Mouse (Mus musculus) CH12.LX (cell line): ENCODE measurements around the gene Perm1. TPM values are rescaled to one million over a fixed set of nuclear protein-coding genes. Genes with fewer than 3 reads are reported as not detected.

Source experiments
- DNase-seq: peaks from one replicate; pipeline ENCODE4 v3.0.0-alpha.2; 2013; ENCODE audit errors: extremely low read depth
- H3K27ac ChIP-seq: 2 replicates; pipeline ENCODE4 v1.5.1; 2012; ENCODE audit warnings: low read depth, mild to moderate bottlenecking, control low read depth, moderate library complexity; ENCODE audit not compliant: insufficient read depth
- H3K27me3 ChIP-seq: replicated peaks from 2 replicates; pipeline ENCODE3; 2012; ENCODE audit warnings: inconsistent platforms
- H3K36me3 ChIP-seq, 2 experiments: replicated peaks in 1 of 2; 2 replicates each; pipeline versions ENCODE3 to v1.6.1; 2012; ENCODE audit warnings: inconsistent platforms in 1 of 2, low read length in 1 of 2, mild to moderate bottlenecking in 1 of 2, mixed read lengths in 1 of 2, moderate library complexity in 1 of 2; ENCODE audit not compliant: control insufficient read depth in 1 of 2, insufficient read depth in 1 of 2
- H3K4me1 ChIP-seq, 2 experiments: 2 replicates each; pipeline ENCODE4 v1.6.1; 2012; ENCODE audit warnings: inconsistent platforms in 1 of 2, moderate library complexity in 1 of 2; ENCODE audit not compliant: insufficient read depth in 2 of 2, control insufficient read depth in 1 of 2
- H3K4me2 ChIP-seq: 2 replicates; pipeline ENCODE4 v1.6.1; 2012; ENCODE audit warnings: low read depth, mild to moderate bottlenecking, control low read depth; ENCODE audit not compliant: poor library complexity, insufficient read depth, severe bottlenecking
- H3K4me3 ChIP-seq, 3 experiments: fragments of 150-350 bp in 1 of 3; sonication (generic) in 1 of 3; replicated peaks in 1 of 3; 2 replicates each; pipeline versions ENCODE3 to v1.5.1; 2011 to 2012; ENCODE audit warnings: low read depth in 2 of 3, low read length in 2 of 3, mild to moderate bottlenecking in 2 of 3, moderate library complexity in 2 of 3, control low read depth in 1 of 3, improper control_type of control experiment in 1 of 3, inconsistent platforms in 1 of 3, mixed read lengths in 1 of 3; ENCODE audit not compliant: poor library complexity in 1 of 3
- H3K79me2 ChIP-seq: replicated peaks from 2 replicates; pipeline ENCODE4 v1.6.1; 2012; ENCODE audit warnings: mild to moderate bottlenecking, moderate library complexity; ENCODE audit not compliant: control insufficient read depth, poor library complexity, insufficient read depth, severe bottlenecking; ENCODE audit errors: extremely low read depth
- H3K9ac ChIP-seq: 2 replicates; pipeline ENCODE4 v1.6.1; 2012; ENCODE audit warnings: low read depth, mild to moderate bottlenecking, control low read depth, moderate library complexity; ENCODE audit not compliant: insufficient read depth
- H3K9me3 ChIP-seq: replicated peaks from 2 replicates; pipeline ENCODE3; 2012; ENCODE audit warnings: low read length, inconsistent platforms, mixed read lengths
- CHD1 ChIP-seq: IDR thresholded peaks from 2 replicates; pipeline ENCODE4 v1.6.1; 2012; ENCODE audit warnings: low read depth, low read length, improper control_type of control experiment, inconsistent platforms
- CHD2 ChIP-seq: IDR thresholded peaks from 2 replicates; pipeline ENCODE4 v1.6.1; 2011; ENCODE audit warnings: low read length, improper control_type of control experiment
- CTCF ChIP-seq, 2 experiments: IDR thresholded peaks in 1 of 2; conservative IDR thresholded peaks in 1 of 2; 2 replicates each; pipeline ENCODE4 v1.5.1; 2011 to 2012; ENCODE audit warnings: low read depth in 2 of 2, low read length in 2 of 2, improper control_type of control experiment in 1 of 2, inconsistent platforms in 1 of 2, mild to moderate bottlenecking in 1 of 2, moderate library complexity in 1 of 2
- ELF1 ChIP-seq: IDR thresholded peaks from 2 replicates; pipeline ENCODE4 v1.6.1; 2014; ENCODE audit warnings: low read depth, mild to moderate bottlenecking, inconsistent platforms, low read length, improper control_type of control experiment
- HCFC1 ChIP-seq: IDR thresholded peaks from 2 replicates; pipeline ENCODE4 v1.6.1; 2012; ENCODE audit warnings: low read depth, mild to moderate bottlenecking, inconsistent platforms, low read length, improper control_type of control experiment
- JUND ChIP-seq: conservative IDR thresholded peaks from 2 replicates; pipeline ENCODE4 v1.6.1; 2011; ENCODE audit warnings: low read depth, low read length, improper control_type of control experiment
- MAFK ChIP-seq: IDR thresholded peaks from 2 replicates; pipeline ENCODE4 v1.6.1; 2011; ENCODE audit warnings: low read length, improper control_type of control experiment; ENCODE audit not compliant: insufficient replicate concordance
- MAX ChIP-seq: IDR thresholded peaks from 2 replicates; pipeline ENCODE4 v1.6.1; 2011; ENCODE audit warnings: low read length, improper control_type of control experiment
- MEF2A ChIP-seq: IDR thresholded peaks from 2 replicates; pipeline ENCODE4 v1.6.1; 2014; ENCODE audit warnings: low read depth, mild to moderate bottlenecking, inconsistent platforms, low read length, improper control_type of control experiment, borderline replicate concordance
- MXI1 ChIP-seq: IDR thresholded peaks from 2 replicates; pipeline ENCODE4 v1.6.1; 2011; ENCODE audit warnings: mild to moderate bottlenecking, low read depth, low read length, improper control_type of control experiment
- MYC ChIP-seq: IDR thresholded peaks from 2 replicates; pipeline ENCODE4 v1.6.1; 2011; ENCODE audit warnings: low read depth, mild to moderate bottlenecking, improper control_type of control experiment, low read length
- NELFE ChIP-seq: IDR thresholded peaks from 2 replicates; pipeline ENCODE4 v1.6.1; 2011; ENCODE audit warnings: low read depth, low read length, improper control_type of control experiment
- NRF1 ChIP-seq: IDR thresholded peaks from 2 replicates; pipeline ENCODE4 v1.6.1; 2014; ENCODE audit warnings: low read depth, mild to moderate bottlenecking, inconsistent platforms, low read length, improper control_type of control experiment, moderate library complexity
- POLR2A ChIP-seq: IDR thresholded peaks from 2 replicates; pipeline ENCODE4 v1.6.1; 2011; ENCODE audit warnings: low read depth, mild to moderate bottlenecking, improper control_type of control experiment, low read length
- POLR2AphosphoS2 ChIP-seq: IDR thresholded peaks from 2 replicates; pipeline ENCODE4 v1.6.1; 2011; ENCODE audit warnings: low read depth, low read length, improper control_type of control experiment
- RAD21 ChIP-seq: IDR thresholded peaks from 2 replicates; pipeline ENCODE4 v1.6.1; 2011; ENCODE audit warnings: low read depth, mild to moderate bottlenecking, low read length, improper control_type of control experiment, moderate library complexity
- SIN3A ChIP-seq: IDR thresholded peaks from 2 replicates; pipeline ENCODE4 v1.6.1; 2012; ENCODE audit warnings: low read length, improper control_type of control experiment, inconsistent platforms
- SMC3 ChIP-seq: IDR thresholded peaks from 2 replicates; pipeline ENCODE4 v1.6.1; 2011; ENCODE audit warnings: low read depth, low read length, improper control_type of control experiment
- TCF12 ChIP-seq: IDR thresholded peaks from 2 replicates; pipeline ENCODE4 v1.6.1; 2014; ENCODE audit warnings: low read depth, mild to moderate bottlenecking, inconsistent platforms, low read length, improper control_type of control experiment
- UBTF ChIP-seq: IDR thresholded peaks from 2 replicates; pipeline ENCODE4 v1.6.1; 2012; ENCODE audit warnings: low read depth, mild to moderate bottlenecking, inconsistent platforms, low read length, improper control_type of control experiment, moderate library complexity
- ZKSCAN1 ChIP-seq: IDR thresholded peaks from 2 replicates; pipeline ENCODE4 v1.6.1; 2012; ENCODE audit warnings: low read depth, inconsistent platforms, low read length, improper control_type of control experiment, borderline replicate concordance
- ZMIZ1 ChIP-seq: IDR thresholded peaks from 2 replicates; pipeline ENCODE4 v1.6.1; 2012; ENCODE audit warnings: low read depth, mild to moderate bottlenecking, inconsistent platforms, low read length, improper control_type of control experiment
- dilution Hi-C: fragments of 300-500 bp; cut with MboI; formaldehyde crosslinking; loops from 2 replicates; pipeline ENCODE4 v1.14.3; 2020; ENCODE audit warnings: low sequenced_read_pairs; ENCODE audit not compliant: extremely low pct_unique_long_range_greater_than_20kb, extremely low pct_ligation_motif_present
- in situ Hi-C: fragments of 300-500 bp; cut with MboI; formaldehyde crosslinking; loops from 3 replicates; pipeline ENCODE4 v1.14.3; 2019; ENCODE audit warnings: low sequenced_read_pairs, low pct_ligation_motif_present, low pct_unique_long_range_greater_than_20kb, mixed read lengths
- polyA plus RNA-seq: library from polyadenylated mRNA; unstranded; fragments of >175 nt; gene quantifications from 2 replicates; pipeline ENCODE4 v1.2.1, GENCODE M21; 2012; ENCODE audit warnings: low read depth; ENCODE audit not compliant: insufficient read length
- total RNA-seq, 2 experiments: library from RNA; depleted of rRNA; stranded (reverse); fragments of 300-350 nt in 1 of 2; fragments of >200 nt in 1 of 2; gene quantifications; 2 replicates each; pipeline ENCODE4 v1.2.3; 2012 to 2014

The Perm1 gene
- total and polyA plus RNA-seq, 3 experiments, result 0.08 to 0.43 TPM; not detected in 1

DNA sequence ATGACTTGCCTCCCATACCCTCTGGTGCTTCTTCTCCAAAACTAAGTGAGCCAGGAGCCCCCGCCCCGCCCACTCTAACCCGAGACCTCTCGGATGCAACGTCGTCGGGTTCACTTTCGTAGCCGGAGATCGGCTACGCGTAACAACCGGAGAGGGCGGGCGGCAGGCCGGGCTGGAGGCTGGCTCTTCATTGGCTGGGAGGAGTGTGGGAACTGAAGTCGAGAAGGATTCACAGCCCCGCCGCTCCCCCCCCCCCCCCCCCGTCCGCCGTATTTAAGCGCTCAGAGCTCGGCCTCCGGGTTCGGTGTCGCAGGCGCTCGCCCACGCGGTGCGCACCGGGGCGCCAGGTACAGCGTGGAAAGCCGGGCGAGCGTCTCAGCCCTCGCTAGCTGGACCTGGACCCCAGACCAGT lies 12.7 kb upstream of the Perm1 start, which contains the start of gene AW011738:
TSS of gene AW011738 (plus strand) at position 304 of the 412 bp plus-strand sequence.
- dilution Hi-C loops (no loop called here), in situ Hi-C loops (no loop called here)
- H3K9me3 ChIP-seq, result no peaks in the 10 kb centered on the region
- H3K36me3 ChIP-seq, result no peaks in the 10 kb centered on the region
- peaks cover 12 to 38% of the 10 kb centered on the region in 2 experiments for H3K4me1 ChIP-seq
- TF ChIP-seq NELFE (peak; percentile 54; the same call in 1 of the 2 replicates), NRF1 (0 out of 2 replicates have a peak, but pooled peaks have one; percentile 6), UBTF (0 out of 2 replicates have a peak, but pooled peaks have one; percentile 18), MEF2A (no peak), POLR2AphosphoS2 (no peak), ZMIZ1 (0 out of 2 replicates have a peak, but pooled peaks have one; percentile 22), CHD1 (no peak), POLR2A (peak; percentile 62), SMC3 (no peak), HCFC1 (peak; percentile 29; the same call in 1 of the 2 replicates), CTCF (conservative IDR thresholded peaks at IDR 0.05 in 1 of 2, IDR thresholded peaks at IDR 0.05 in 1 of 2; ENCODE audit: low read depth in 2 of 2, low read length in 2 of 2) (no peak), ELF1 (no peak), MAFK (no peak), MYC (no peak), JUND (no peak), MXI1 (peak; percentile 30; the same call in 1 of the 2 replicates), MAX (0 out of 2 replicates have a peak, but pooled peaks have one; percentile 17), SIN3A (0 out of 2 replicates have a peak, but pooled peaks have one; percentile 27), ZKSCAN1 (no peak), RAD21 (no peak), CHD2 (no peak), TCF12 (no peak)
- peak within 1 kb of the TSS; percentile 41 for H3K9ac ChIP-seq
- peak within 1 kb of the TSS; percentile 36 to 65 (median 56) for H3K4me3 ChIP-seq
- no peak for DNase-seq
- peak within 1 kb of the TSS; percentile 87 for H3K4me2 ChIP-seq
- H3K79me2 ChIP-seq, result no peaks in the 10 kb centered on the region
- H3K27me3 ChIP-seq, result peaks cover 33% of the 10 kb centered on the region
- no peak within 1 kb of the TSS for H3K27ac ChIP-seq
